Mouse (Mus musculus) lung, adult 2 months (tissue): ENCODE results near the gene Samd5.

Experiments used
- CTCF ChIP-seq: fragments of 200-500 bp; IDR thresholded peaks from 2 replicates; pipeline ENCODE4 v1.5.1; 2011; ENCODE audit warnings: mild to moderate bottlenecking, low read length, control low read depth; ENCODE audit not compliant: insufficient read depth
- POLR2A ChIP-seq: fragments of 200-500 bp; IDR thresholded peaks from 2 replicates; pipeline ENCODE4 v1.6.1; 2011; ENCODE audit warnings: low read depth, mild to moderate bottlenecking, control low read depth, low read length, borderline replicate concordance; ENCODE audit errors: extremely low read depth

DNA sequence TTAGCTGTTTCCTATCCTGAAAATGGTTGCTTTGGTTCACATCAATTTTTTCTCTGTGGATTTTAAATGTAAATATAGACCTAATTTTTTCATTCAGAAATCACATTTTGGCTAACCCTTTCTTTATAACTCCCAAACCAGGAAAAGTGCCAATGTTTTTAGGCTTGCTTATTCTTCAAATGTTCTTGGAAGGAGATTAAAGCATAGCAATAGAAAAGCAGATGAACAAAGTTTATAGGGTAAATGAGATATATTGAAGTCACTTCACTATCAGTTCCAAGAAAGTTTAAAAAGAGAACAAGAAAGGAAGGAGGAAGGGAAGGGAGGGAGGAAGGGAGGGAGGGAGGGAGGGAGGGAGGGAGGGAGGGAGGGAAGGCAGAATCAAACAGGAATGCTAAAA is 60.0 kb downstream of the Samd5 start:
- TF ChIP-seq CTCF (no peak), POLR2A (no peak)
